Mouse (Mus musculus) ES-Bruce4 (cell line): ENCODE measurements around the gene Ggt5. TPM values are rescaled to one million over a fixed set of nuclear protein-coding genes. Genes with fewer than 3 reads are reported as not detected.

Experiments
- H3K27ac ChIP-seq: 2 replicates; pipeline ENCODE4 v1.5.1; 2012; ENCODE audit warnings: low read length, inconsistent platforms; ENCODE audit not compliant: insufficient read depth
- H3K27me3 ChIP-seq: 2 replicates; pipeline ENCODE4 v1.6.1; 2012; ENCODE audit warnings: mild to moderate bottlenecking, low read length, inconsistent platforms; ENCODE audit not compliant: control insufficient read depth, poor library complexity, insufficient read depth, severe bottlenecking
- H3K36me3 ChIP-seq: 2 replicates; pipeline ENCODE4 v1.6.1; 2012; ENCODE audit warnings: inconsistent platforms, mild to moderate bottlenecking, low read length, moderate library complexity; ENCODE audit not compliant: control insufficient read depth, poor library complexity, insufficient read depth, severe bottlenecking
- H3K4me1 ChIP-seq: one replicate; pipeline ENCODE4 v1.8.1; 2011; ENCODE audit warnings: low read length; ENCODE audit not compliant: control insufficient read depth, insufficient read depth
- H3K4me3 ChIP-seq: 2 replicates; pipeline ENCODE4 v1.5.1; 2011; ENCODE audit warnings: low read depth, mild to moderate bottlenecking, low read length
- H3K9ac ChIP-seq: 2 replicates; pipeline ENCODE4 v1.6.1; 2012; ENCODE audit warnings: low read depth, mild to moderate bottlenecking, inconsistent platforms; ENCODE audit not compliant: poor library complexity, severe bottlenecking
- H3K9me3 ChIP-seq: replicated peaks from 2 replicates; pipeline ENCODE4 v1.6.1; 2012; ENCODE audit warnings: mild to moderate bottlenecking, low read length, inconsistent platforms; ENCODE audit not compliant: control insufficient read depth, poor library complexity, insufficient read depth, severe bottlenecking
- CTCF ChIP-seq: IDR thresholded peaks from one replicate; pipeline ENCODE4 v1.8.1; 2011; ENCODE audit warnings: low read depth, low read length
- EP300 ChIP-seq: IDR thresholded peaks from 2 replicates; pipeline ENCODE4 v1.6.1; 2011; ENCODE audit warnings: low read depth, low read length; ENCODE audit not compliant: insufficient read depth
- POLR2A ChIP-seq: IDR thresholded peaks from one replicate; pipeline ENCODE4 v1.8.1; 2011; ENCODE audit warnings: low read length; ENCODE audit not compliant: insufficient read depth
- polyA plus RNA-seq: library from polyadenylated mRNA; stranded (reverse); fragments of >200 nt; gene quantifications from 2 replicates; pipeline ENCODE4 v1.2.4, GENCODE M21; 2011; ENCODE audit warnings: low read depth; ENCODE audit not compliant: missing spikeins, insufficient read depth, insufficient read length

Ggt5 gene
- polyA plus RNA-seq, 1 experiment, result 0.81 TPM

- no peak overlapping the region for H3K27ac ChIP-seq
These were observed 18.0 kb upstream of the Ggt5 start for GRCm38 (mm10) chr10:75570981-75571657.

DNA sequence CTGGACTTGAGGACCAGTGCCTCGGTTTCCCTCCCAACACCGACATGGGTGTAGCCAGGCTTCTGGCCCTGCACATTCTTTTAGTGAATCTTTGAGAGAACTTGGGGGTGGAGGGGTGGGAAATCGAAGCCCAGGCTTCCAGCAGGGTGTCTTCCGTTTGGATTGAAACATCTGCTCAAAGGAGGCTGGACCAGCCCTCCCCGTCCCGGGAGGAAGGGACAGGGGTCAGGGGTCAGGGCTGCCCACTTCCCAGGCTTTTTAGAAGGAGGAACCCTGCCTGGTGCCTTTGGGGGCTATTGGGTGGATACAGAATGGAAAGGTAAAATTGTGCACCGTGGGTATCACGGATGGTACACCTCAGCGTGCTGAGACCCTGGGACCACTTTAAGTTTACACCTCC, 17.2 kb upstream of the Ggt5 start:
- Histone ChIP-seq H3K27ac (no peak overlapping the region), H3K27me3 (no peaks in the 10 kb centered on the region), H3K9me3 (no peaks in the 10 kb centered on the region), H3K4me1 (peaks cover 7% of the 10 kb centered on the region), H3K4me3 (no peak overlapping the region), H3K9ac (no peak overlapping the region), H3K36me3 (no peaks in the 10 kb centered on the region)
- TF ChIP-seq CTCF (no peak), POLR2A (no peak), EP300 (no peak)

More at GRCm38 (mm10) chr10:75570981-75571657, 18.0 kb upstream of the Ggt5 start:
- Histone ChIP-seq H3K9me3 (no peaks in the 10 kb centered on the region), H3K27me3 (no peaks in the 10 kb centered on the region), H3K4me3 (no peak overlapping the region), H3K4me1 (peaks cover 7% of the 10 kb centered on the region), H3K9ac (no peak overlapping the region), H3K36me3 (no peaks in the 10 kb centered on the region)
- TF ChIP-seq EP300, result no peak
- TF ChIP-seq POLR2A, result no peak
- TF ChIP-seq CTCF, result no peak

DNA sequence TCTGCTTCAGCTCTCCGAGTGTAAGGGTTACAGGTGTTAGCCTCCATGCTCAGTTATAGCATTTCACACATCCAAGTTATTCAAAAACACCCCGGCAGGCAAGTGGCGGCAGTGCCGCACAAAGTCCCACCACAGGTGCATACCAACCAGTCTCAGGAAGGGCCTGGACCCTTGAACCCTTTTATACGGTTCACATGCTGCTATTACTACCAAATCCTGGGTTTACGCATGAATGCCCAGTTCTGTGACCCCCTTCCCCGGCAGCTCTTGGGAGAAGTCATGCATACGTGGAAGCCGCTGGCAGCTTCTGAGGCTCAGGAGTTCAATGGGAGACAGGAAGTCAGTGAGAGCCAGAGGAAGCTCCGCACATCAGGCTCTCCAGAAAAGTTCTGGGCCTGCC, 16.0 kb upstream of the Ggt5 start:
- no peak for TF ChIP-seq CTCF
- no peak for TF ChIP-seq EP300
- TF ChIP-seq POLR2A, result no peak
- no peaks in the 10 kb centered on the region for H3K9me3 ChIP-seq
- H3K4me1 ChIP-seq, result peaks cover 7% of the 10 kb centered on the region
- H3K4me3 ChIP-seq, result no peak overlapping the region
- H3K9ac ChIP-seq, result no peak overlapping the region
- H3K27ac ChIP-seq, result no peak overlapping the region
- no peaks in the 10 kb centered on the region for H3K27me3 ChIP-seq
- no peaks in the 10 kb centered on the region for H3K36me3 ChIP-seq

- TF ChIP-seq EP300 (no peak), POLR2A (no peak), CTCF (no peak)
- no peak overlapping the region for H3K9ac ChIP-seq
- no peaks in the 10 kb centered on the region for H3K27me3 ChIP-seq
- no peak overlapping the region for H3K27ac ChIP-seq
- H3K4me3 ChIP-seq, result no peak overlapping the region
- no peaks in the 10 kb centered on the region for H3K9me3 ChIP-seq
- H3K36me3 ChIP-seq, result no peaks in the 10 kb centered on the region
- peaks cover 7% of the 10 kb centered on the region for H3K4me1 ChIP-seq
These were observed 15.2 kb upstream of the Ggt5 start for GRCm38 (mm10) chr10:75573965-75574364.

DNA sequence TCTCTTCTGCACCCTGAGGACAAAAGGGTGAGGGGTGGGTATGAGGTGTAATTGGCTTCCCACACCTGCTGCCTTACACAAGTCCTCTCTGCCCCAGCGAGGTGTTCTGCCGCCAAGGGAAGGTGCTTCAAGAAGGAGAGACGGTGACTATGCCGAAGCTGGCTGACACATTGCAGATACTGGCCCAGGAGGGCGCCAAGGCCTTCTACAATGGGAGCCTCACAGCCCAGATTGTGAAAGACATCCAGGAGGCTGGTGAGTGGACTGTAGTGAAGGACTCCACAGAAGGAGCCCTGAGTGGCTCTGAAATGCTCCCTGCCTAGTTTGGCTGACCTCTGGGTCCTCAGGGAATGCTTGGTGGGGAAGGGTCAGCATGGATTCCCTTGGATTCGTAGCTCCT, 10.0 kb upstream of the Ggt5 start:
- no peak for TF ChIP-seq POLR2A
- TF ChIP-seq CTCF, result no peak
- no peak for TF ChIP-seq EP300
- H3K4me1 ChIP-seq, result no peaks in the 10 kb centered on the region
- H3K36me3 ChIP-seq, result no peaks in the 10 kb centered on the region

DNA sequence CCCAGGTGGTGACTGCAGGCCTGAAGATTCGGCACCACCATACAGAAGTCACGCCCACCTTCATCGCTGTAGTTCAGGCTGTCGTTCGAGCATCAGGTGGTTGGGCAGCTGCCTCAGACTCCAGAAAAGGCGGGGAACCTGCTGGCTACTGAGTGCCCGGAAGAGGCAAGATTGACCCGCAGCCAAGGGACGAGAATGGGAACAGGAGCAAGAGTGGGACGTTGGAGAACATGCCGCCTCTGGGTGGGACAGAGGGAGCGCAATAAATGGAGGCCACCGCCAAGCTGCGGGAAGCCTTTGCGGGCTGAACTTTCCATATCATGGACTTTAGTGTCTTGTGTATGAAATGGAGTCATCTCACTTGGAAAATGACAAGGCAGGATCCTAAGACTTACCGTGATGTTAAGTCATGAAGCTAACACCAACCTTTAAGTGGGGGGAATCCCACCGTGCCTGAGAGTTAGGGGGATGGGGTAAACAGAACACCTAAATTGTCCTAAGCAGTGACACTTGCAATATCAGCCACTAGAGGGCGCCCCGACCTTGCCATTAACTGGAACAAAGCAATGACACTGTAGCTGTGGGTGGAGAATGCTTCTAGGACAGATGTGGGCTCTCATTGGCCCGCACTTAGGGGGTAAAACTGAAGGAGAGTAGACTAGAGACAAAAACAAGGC, 3.1 kb upstream of the Ggt5 start:
- Histone ChIP-seq H3K27me3 (no peaks in the 10 kb centered on the region), H3K9me3 (no peaks in the 10 kb centered on the region), H3K27ac (no peak overlapping the region), H3K4me1 (no peaks in the 10 kb centered on the region), H3K4me3 (peak overlapping the region; percentile 7; the same call in 1 of the 2 replicates), H3K9ac (no peak overlapping the region), H3K36me3 (no peaks in the 10 kb centered on the region)
- TF ChIP-seq POLR2A (no peak), EP300 (no peak), CTCF (peak; percentile 85)

More for the DNA sequence above, 10.0 kb upstream of the Ggt5 start:
- no peak overlapping the region for H3K27ac ChIP-seq
- H3K9me3 ChIP-seq, result no peaks in the 10 kb centered on the region
- no peaks in the 10 kb centered on the region for H3K27me3 ChIP-seq
- H3K4me3 ChIP-seq, result no peak overlapping the region
- no peak overlapping the region for H3K9ac ChIP-seq
